Mouse (Mus musculus): ENCODE measurements at regions not wholly inside any gene's neighbourhood (a gene's known extent, or its start where the extent isn't known, plus 50 kb on each side); places are given as distances from the start of the nearest gene placed in this dataset.

DNA sequence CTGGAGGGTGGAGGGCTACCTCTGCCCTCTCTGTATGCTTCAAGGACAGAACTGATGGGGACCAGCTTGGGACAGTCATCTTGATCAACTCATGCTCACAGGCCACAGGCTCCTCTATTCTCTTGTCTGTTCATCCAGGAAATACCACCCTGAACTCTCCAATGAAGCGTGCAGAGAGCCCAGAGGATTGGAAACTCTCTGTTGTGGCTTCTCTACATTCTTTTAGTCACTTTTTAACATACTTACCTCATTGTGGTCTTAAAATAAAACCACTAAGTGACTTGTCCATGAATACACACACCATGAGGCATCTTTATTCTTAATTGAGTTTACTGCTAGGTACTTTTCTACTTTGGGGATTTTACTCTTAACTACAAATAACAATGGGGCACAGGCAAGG, 209.8 kb downstream of the Irs2 start:
- no peak for DNase-seq
- H3K4me3 ChIP-seq (replicated peaks; ENCODE audit: extremely low read depth, low read depth, low read length): no peak overlapping the region
- WGBS: 81% methylated on average over 1 of the region's 1 CpGs
- TF ChIP-seq CTCF (IDR thresholded peaks at IDR 0.05; ENCODE audit: insufficient read depth, low read length): no peak
- TF ChIP-seq POLR2A (IDR thresholded peaks at IDR 0.05; ENCODE audit: borderline replicate concordance, extremely low read depth, low read depth, low read length): no peak
- peaks cover 2% of the 10 kb centered on the region; the same call in 1 of the 2 replicates for H3K4me1 ChIP-seq (ENCODE audit: control insufficient read depth, insufficient read depth, low read length)

DNA sequence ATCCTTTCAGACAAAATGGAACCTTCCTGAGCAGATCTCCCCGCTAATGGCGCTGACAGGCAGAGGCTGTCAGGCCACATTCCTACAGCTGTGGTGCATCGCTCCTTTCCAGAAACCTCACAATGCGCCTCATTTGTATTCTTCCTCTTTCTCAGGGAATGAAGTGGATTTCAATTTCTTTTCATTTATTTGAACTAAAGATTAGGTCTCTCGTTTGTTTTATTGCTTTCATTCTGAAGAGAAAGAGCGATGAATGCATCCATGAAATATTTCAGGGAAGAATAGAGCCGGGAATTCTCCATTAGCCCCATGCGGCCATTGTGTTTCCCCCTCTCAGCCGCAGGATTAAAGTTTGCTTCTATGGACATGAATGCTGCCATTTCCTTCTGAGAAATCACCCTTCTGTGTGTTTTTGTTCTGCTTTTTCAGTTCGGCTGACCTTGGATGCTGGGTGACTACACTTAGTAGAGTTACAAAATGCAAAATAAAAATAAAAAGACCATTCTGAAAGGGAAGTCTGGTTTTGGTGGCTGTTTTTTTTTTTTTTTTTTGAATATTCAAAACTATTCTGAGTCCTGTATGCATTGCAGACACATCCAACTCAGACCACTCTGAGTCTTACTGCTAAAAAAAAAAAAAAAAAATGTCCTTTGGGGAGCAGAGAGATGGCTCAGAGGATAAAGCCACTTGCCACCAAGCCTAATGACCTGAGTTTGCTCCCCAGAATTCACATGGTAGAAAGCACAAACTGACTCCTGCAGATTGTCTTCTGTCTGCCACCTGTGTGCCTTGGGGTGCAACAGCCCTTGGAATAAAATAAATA, 213.7 kb downstream of the Irs2 start:
- 63% methylated on average over 10 of the region's 10 CpGs for WGBS
- no peak overlapping the region for H3K4me3 ChIP-seq (replicated peaks; ENCODE audit: extremely low read depth, low read depth, low read length)
- no peak for DNase-seq
- no peaks in the 10 kb centered on the region for H3K4me1 ChIP-seq (ENCODE audit: control insufficient read depth, insufficient read depth, low read length)
- no peak for TF ChIP-seq CTCF (IDR thresholded peaks at IDR 0.05; ENCODE audit: insufficient read depth, low read length)
- no peak for TF ChIP-seq POLR2A (IDR thresholded peaks at IDR 0.05; ENCODE audit: borderline replicate concordance, extremely low read depth, low read depth, low read length)

DNA sequence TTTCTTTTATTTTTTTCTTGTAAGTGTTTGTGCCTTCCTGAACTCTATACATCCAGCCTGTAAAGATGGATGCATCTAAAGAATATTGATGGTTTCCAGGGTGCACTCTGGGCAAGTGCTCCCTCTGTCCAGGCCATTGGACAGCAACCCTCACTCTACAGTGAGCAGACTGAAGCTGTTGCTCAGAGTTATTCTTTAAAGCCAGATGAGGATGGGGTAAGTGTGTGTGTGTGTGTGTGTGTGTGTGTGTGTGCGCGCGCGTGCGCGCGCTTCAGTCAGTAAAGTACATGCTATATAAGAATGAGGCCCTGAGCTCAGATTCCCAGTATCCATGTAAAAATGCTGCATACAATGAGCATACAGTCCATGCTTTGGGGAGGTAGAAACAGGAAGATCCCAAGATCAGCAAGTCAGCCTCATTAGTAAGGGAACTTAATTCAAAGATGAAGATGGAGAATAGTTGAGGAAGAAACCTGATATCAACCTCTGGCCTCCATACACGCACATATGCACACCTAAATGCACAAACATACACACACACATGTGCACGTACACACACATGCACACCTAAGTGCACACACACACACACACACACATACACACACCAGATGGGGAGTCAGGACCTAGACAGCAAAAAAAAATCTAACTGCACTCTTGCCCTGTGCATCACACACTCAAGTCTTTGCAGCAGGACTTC, 214.4 kb downstream of the Irs2 start:
- 96% methylated on average over 9 of the region's 9 CpGs for WGBS
- TF ChIP-seq CTCF (IDR thresholded peaks at IDR 0.05; ENCODE audit: insufficient read depth, low read length) (no peak), POLR2A (IDR thresholded peaks at IDR 0.05; ENCODE audit: borderline replicate concordance, extremely low read depth, low read depth, low read length) (no peak)
- H3K4me3 ChIP-seq (replicated peaks; ENCODE audit: extremely low read depth, low read depth, low read length): no peak overlapping the region

DNA sequence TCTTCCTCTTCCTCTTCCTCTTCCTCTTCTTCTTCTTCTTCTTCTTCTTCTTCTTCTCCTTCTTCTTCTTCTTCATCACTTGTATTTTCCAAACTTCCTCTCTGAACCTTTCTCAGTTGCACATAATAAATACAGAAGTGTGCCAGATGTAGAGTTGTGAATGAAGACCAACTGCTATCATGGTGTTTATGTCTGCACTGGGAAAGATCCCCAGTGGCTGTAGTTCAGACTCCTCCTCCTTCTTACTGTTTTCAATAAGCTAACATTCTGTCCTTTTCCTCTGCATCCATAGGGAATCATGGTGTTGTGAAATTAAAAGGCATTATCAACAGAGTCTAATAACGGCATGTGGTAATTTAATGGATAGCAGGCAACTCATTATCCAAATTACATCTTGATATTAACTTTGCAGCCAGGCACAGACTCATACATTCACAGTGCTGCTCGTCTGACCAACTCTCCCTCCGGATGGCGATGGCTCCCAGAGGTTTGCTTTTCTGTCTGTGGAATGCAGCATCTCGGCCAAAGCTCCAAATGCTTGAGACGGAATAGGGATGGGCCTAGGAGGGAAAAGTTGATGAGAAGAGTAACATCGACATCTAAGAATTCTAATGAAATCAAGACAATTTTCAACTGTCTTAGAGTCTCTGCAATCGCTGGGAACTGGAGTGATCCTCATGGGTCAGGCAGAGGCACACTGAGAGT, 219.6 kb downstream of the Irs2 start:
- 59% methylated on average over 8 of the region's 8 CpGs for WGBS
- no peak for DNase-seq

More for the DNA sequence above, 214.4 kb downstream of the Irs2 start:
- no peak for DNase-seq
- no peaks in the 10 kb centered on the region for H3K4me1 ChIP-seq (ENCODE audit: control insufficient read depth, insufficient read depth, low read length)

DNA sequence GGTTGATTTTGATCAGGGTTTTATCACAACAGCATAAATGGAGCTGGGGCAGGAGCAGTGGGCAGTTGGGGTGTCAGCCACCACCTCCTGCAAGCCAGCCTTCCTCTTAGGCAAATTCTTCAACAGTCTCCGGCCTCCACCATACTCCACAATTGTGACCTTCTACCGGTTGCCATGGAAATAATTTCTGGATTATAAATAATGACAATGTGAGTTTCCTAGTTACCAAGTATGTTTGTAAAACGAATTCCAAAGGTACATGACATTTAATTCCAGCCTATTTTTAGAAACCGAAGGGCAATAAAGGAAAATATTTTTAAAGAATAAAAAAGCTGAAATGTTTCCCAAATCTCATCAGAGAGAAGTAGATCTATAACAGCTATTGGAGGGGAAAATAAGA, 222.5 kb downstream of the Irs2 start:
- TF ChIP-seq CTCF (IDR thresholded peaks at IDR 0.05; ENCODE audit: insufficient read depth, low read length): no peak
- no peak for TF ChIP-seq POLR2A (IDR thresholded peaks at IDR 0.05; ENCODE audit: borderline replicate concordance, extremely low read depth, low read depth, low read length)
- no peak overlapping the region for H3K4me3 ChIP-seq (replicated peaks; ENCODE audit: extremely low read depth, low read depth, low read length)
- H3K4me1 ChIP-seq (ENCODE audit: control insufficient read depth, insufficient read depth, low read length): 0 out of 2 replicates have a peak, but pooled peaks cover 4% of the 10 kb centered on the region
- DNase-seq: no peak
- whole genome bisulfite sequencing: 44% methylated on average over 4 of the region's 4 CpGs

More for the DNA sequence above, 219.6 kb downstream of the Irs2 start:
- TF ChIP-seq POLR2A (IDR thresholded peaks at IDR 0.05; ENCODE audit: borderline replicate concordance, extremely low read depth, low read depth, low read length): no peak
- no peak for TF ChIP-seq CTCF (IDR thresholded peaks at IDR 0.05; ENCODE audit: insufficient read depth, low read length)
- Histone ChIP-seq H3K4me1 (ENCODE audit: control insufficient read depth, insufficient read depth, low read length) (0 out of 2 replicates have a peak, but pooled peaks cover 4% of the 10 kb centered on the region), H3K4me3 (replicated peaks; ENCODE audit: extremely low read depth, low read depth, low read length) (no peak overlapping the region)

DNA sequence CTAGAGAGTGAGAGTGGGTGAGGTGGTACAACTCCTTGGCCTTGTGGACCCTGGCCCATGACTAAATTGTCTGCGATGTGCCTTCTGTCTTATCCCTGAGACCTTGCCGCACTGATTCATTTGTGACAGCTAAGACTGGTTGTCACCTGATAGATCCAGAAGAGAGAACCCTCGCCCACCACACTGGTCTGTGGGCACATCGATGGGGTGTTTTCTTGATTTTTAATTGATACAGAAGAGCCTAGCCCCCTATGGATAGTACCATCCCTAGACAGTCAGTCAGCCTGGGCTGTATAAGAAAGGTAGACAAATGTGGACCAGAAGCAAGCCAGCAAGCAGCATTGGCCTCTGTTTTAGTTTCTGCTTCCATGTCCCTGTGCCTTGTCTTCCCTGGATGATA, 222.9 kb downstream of the Irs2 start:
- Histone ChIP-seq H3K4me3 (replicated peaks; ENCODE audit: extremely low read depth, low read depth, low read length) (no peak overlapping the region), H3K4me1 (ENCODE audit: control insufficient read depth, insufficient read depth, low read length) (0 out of 2 replicates have a peak, but pooled peaks cover 4% of the 10 kb centered on the region)
- no peak for DNase-seq
- TF ChIP-seq POLR2A (IDR thresholded peaks at IDR 0.05; ENCODE audit: borderline replicate concordance, extremely low read depth, low read depth, low read length) (no peak), CTCF (IDR thresholded peaks at IDR 0.05; ENCODE audit: insufficient read depth, low read length) (no peak)
- WGBS: 96% methylated on average over 4 of the region's 4 CpGs

DNA sequence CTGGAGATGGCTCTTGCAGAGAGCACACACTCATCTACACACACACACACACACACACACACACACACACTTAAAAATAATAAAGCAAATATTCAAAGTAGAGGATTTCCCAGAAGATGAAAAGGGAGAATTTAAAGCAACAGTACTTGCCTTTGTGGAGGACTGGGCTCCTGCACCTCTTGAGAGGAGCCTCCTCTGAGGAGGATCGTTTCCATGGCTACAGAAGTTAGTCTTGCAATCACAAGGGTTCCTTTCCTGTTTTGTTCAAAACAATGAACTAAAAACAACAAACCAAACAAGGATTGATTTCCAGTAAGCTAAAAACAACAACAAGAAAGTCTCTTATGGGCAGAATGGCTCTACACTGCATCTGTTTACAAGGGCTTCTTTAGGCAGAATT, 223.8 kb downstream of the Irs2 start:
- Histone ChIP-seq H3K4me3 (replicated peaks; ENCODE audit: extremely low read depth, low read depth, low read length) (no peak overlapping the region), H3K4me1 (ENCODE audit: control insufficient read depth, insufficient read depth, low read length) (0 out of 2 replicates have a peak, but pooled peaks cover 4% of the 10 kb centered on the region)
- WGBS: 33% methylated on average over 1 of the region's 1 CpGs
- TF ChIP-seq CTCF (IDR thresholded peaks at IDR 0.05; ENCODE audit: insufficient read depth, low read length): no peak
- TF ChIP-seq POLR2A (IDR thresholded peaks at IDR 0.05; ENCODE audit: borderline replicate concordance, extremely low read depth, low read depth, low read length): no peak
- no peak for DNase-seq

DNA sequence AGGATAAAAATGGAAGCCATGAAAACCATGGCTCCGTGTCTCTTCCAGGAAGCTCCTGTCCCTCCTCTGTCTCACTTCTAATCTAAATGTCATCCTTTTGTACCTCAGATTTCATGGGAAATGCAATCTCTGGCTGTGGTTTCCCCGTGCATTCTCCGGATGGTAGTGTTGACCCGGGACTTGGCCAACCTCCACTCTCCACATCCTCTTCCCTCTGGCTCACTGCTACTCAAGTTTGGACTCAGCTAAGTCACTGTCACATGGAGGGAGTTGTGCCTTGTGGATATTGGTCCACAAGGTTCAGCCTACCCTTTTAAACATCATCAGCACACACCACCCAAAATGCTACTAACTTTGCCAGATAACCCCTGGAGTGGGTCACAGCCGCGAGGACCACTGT, 226.4 kb downstream of the Irs2 start:
- WGBS: 71% methylated on average over 6 of the region's 6 CpGs
- DNase-seq: no peak
- H3K4me1 ChIP-seq (ENCODE audit: control insufficient read depth, insufficient read depth, low read length): 0 out of 2 replicates have a peak, but pooled peaks cover 4% of the 10 kb centered on the region
- H3K4me3 ChIP-seq (replicated peaks; ENCODE audit: extremely low read depth, low read depth, low read length): no peak overlapping the region
- TF ChIP-seq CTCF (IDR thresholded peaks at IDR 0.05; ENCODE audit: insufficient read depth, low read length): no peak
- no peak for TF ChIP-seq POLR2A (IDR thresholded peaks at IDR 0.05; ENCODE audit: borderline replicate concordance, extremely low read depth, low read depth, low read length)

DNA sequence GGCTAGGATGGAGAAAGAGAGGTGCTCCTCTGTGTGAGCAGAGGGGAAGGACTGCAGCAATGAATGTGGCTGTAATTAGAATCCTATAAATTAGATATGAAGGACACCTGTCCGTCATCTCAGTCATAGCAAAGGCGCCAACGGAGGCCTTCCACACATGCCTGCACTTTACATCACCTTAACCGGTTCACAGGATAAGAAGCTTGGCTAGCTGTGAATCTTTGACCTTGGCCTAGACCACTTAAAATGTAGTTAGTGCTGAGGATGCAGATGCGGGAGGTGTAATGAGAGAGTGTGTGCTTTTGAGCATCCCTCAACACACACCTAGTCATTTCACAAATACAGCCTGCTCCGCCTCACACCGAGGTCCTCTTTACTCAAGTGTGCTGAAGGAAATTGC, 228.6 kb downstream of the Irs2 start:
- no peaks in the 10 kb centered on the region for H3K4me1 ChIP-seq (ENCODE audit: control insufficient read depth, insufficient read depth, low read length)
- no peak for DNase-seq
- WGBS: 91% methylated on average over 7 of the region's 7 CpGs
- H3K4me3 ChIP-seq (replicated peaks; ENCODE audit: extremely low read depth, low read depth, low read length): no peak overlapping the region
- TF ChIP-seq POLR2A (IDR thresholded peaks at IDR 0.05; ENCODE audit: borderline replicate concordance, extremely low read depth, low read depth, low read length) (no peak), CTCF (IDR thresholded peaks at IDR 0.05; ENCODE audit: insufficient read depth, low read length) (no peak)

Data from lung, adult 2 months (tissue).